Mouse (Mus musculus) ES-E14 (cell line): ENCODE data around the gene Ankrd11.

Experiments
- CHD2 ChIP-seq: IDR thresholded peaks from 2 replicates; pipeline ENCODE4 v1.6.1; 2014; ENCODE audit warnings: mild to moderate bottlenecking, low read depth, low read length, inconsistent platforms
- HCFC1 ChIP-seq: IDR thresholded peaks from 2 replicates; pipeline ENCODE4 v1.6.1; 2012; ENCODE audit warnings: low read length, inconsistent platforms, borderline replicate concordance; ENCODE audit not compliant: insufficient read depth
- MAFK ChIP-seq: IDR thresholded peaks from 2 replicates; pipeline ENCODE4 v1.6.1; 2014; ENCODE audit warnings: mild to moderate bottlenecking, low read depth, low read length, inconsistent platforms; ENCODE audit not compliant: insufficient read depth
- ZC3H11A ChIP-seq: IDR thresholded peaks from 2 replicates; pipeline ENCODE4 v1.6.1; 2012; ENCODE audit warnings: low read depth, mild to moderate bottlenecking, inconsistent platforms, low read length, borderline replicate concordance

DNA sequence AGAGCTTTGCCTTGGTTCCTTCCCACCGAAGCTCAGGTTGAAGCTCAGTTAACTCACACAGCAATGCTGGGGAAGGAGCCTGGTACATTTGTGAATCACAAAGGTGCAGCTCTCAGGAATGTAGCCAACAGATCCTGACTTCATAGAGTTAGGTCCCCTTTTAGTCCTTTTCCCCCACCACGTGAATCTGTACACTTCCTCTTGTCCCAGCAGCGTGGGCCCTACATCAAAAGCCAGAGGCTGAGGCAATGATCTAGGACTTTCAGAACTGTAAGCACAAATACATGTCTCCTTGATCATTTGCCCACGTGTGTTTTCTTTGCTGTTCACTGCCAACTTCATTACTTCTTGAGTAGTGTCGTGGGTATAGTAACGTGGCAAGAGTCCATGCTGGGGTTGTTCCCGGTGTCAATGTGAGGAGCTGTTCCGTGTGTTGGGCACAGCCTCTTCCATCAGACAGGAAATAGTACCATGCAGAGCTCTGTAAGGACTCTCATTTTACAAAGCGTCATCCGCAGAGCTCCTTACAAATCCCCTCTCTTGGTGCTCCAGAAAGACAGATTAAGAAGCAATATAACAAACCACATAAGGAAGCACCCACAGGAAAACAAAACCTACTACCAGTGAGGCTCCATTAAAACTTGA is 62.1 kb downstream of the Ankrd11 start:
- no peak for TF ChIP-seq MAFK
- no peak for TF ChIP-seq CHD2
- TF ChIP-seq HCFC1 = no peak
- TF ChIP-seq ZC3H11A = no peak
